Mouse (Mus musculus): ENCODE data around the gene Clcnka.

The Clcnka gene

DNA sequence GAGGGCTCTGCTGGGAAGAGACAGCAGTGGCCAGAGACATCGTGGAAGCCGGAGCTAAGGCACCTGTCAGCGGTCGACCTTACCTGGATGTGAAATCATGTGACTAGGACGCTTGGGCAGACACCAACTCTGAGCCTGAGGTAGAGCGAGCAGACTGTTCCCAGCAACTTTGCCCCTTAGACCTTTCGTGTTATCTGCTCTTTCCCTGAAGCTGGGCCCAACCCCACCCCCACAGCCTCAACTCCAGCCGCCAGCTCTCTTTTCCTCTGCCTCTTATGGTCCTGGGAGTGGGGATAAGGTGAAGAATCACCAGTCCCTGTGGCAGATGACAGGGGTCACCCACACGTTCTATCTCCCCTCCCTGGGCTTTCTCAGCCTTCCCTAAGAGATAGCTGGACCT is 22.4 kb upstream of the Clcnka start:
- no peak for DNase-seq

DNA sequence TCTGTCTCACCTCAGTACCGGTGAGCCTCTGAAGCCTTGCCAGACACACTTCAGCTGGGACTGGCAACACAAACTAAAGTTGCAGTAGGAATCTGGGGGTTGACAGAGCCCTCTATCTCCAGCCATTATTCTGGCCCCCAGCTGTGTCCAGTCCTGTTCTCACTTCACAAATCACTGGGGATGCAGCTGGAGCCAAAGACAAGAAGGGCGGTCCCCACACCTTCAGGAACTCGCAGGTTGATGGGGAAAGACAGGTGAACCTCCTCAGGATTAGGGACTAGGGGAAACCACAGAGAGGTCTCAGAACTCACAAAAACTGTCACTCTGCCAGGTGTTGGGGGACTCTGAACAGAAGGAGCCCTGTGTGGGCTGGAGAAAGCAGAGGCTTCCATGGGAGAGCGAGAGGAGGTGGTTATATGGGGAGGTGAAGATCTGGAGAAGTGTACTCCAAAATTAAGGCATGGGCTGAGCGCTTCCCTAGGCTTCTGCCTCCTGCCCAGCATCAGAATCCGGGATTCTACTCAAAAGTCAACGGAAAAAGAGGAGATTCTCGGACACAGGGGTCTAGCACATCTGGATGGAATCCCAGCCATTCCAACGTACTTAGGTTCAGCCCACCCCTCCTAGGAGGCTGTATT is 21.8 kb upstream of the Clcnka start, which contains the start of gene Hspb7:
Hspb7 (plus strand) TSS at position 588 of the 638 bp plus-strand sequence.
- DNase-seq: no peak

DNA sequence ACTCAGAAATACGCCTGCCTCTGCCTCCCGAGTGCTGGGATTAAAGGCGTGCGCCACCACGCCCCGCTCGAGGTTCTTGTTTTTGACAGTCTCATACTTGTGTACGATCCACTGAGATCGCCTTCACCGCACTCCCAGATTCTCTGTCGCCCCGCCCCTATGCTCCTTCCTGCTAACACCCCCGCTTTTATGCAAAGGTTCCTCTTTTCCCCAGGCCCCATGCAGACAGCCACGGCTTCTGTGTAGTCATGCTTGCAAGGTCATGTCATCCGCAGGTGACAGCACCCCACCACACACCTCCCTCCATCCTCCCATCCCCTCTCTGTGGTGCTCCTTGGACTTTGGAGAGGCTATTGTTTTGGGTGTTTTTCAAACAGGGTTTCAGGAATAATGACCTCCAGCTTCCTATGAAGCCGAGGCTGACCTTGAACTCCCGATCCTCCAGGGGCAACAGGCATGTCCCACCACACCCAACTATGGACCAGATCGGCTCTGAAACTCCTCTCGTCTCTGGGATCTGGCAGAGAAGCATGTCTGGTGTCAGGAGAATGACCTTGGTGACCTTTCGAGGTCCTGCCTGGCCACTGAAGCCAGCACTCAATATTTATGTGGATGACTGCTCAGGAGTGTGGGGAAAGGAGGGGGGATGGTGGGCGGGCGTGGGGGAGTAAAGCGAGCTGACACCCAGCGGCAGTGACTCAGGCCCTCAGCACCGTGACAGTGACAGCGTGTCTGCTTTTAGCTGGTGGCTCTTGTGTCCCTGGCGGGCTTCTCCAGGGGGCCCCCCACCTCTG is 21.1 kb upstream of the Clcnka start:
- DNase-seq: peak; percentile 61 to 73

DNA sequence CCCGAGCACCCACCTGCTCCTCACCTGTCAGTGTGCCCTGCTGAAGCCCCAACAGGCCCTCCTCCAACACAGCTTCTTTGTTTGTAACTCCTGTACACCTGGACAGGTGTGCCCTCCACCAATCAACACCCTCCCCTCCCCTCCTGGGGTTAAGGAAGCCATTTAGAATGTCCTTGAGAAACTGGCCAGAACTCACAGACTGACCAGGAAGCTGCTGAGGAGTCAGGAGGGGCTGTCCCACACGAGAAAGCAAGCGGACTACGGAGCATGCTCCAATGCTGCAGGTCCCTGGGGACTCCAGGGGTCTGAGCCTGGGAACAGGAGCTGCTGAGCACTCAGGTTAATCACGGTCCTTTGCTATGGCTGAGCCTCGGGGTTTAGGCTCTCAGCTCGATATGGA is 17.4 kb upstream of the Clcnka start, which contains the start of gene Clcnkb:
Clcnkb (minus strand) TSS at position 91 of the 400 bp plus-strand sequence.
- peak in 1 of 2 experiments; percentile 55 for DNase-seq

DNA sequence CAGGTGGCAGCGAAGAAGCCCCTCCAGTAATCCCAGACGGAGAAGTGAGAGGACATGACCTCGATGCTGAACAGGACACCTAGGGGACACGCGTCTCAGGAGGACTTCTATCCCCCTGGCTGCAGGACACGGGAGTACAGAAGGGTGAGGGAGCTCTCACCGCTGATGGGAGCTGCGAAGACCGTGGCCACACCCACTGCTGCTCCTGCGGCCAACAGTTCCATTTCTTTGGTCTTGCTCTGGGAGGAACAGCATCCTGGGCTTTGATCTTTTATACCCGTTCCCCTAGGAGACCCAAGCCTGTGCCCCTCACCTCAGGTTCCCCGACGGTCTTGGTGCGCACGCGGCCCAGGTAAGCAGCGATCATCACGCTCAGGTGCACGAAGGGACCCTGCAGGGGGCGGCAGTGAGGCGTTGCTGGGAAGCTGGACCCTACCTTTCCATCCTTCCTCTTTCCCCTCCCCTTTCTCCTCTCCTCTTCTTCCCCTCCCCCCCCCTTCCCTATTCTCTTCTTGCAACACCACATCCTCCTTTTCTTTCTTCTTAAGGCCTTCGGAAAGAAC is 13.0 kb upstream of the Clcnka start:
- DNase-seq: peak; percentile 49 to 60

DNA sequence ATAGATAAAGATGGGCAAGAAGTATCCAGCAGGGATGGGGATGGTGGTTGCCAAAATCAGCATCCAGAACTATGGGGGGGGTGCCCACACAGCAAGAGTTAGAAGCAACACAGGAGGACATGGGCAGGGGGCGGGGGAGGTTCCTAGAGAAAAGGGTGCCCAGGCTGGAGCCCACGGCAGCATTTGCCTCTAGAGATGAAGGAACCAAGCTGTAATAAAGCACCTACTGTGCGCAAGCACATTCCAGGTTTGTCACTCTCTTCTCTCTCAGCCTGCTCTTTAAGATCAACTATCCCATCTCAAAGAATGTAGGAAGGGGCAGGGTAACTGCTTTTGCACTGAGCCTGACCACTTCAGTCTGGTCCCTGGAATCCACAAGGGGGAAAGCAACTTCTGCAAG is 10.1 kb upstream of the Clcnka start:
- no peak for DNase-seq

DNA sequence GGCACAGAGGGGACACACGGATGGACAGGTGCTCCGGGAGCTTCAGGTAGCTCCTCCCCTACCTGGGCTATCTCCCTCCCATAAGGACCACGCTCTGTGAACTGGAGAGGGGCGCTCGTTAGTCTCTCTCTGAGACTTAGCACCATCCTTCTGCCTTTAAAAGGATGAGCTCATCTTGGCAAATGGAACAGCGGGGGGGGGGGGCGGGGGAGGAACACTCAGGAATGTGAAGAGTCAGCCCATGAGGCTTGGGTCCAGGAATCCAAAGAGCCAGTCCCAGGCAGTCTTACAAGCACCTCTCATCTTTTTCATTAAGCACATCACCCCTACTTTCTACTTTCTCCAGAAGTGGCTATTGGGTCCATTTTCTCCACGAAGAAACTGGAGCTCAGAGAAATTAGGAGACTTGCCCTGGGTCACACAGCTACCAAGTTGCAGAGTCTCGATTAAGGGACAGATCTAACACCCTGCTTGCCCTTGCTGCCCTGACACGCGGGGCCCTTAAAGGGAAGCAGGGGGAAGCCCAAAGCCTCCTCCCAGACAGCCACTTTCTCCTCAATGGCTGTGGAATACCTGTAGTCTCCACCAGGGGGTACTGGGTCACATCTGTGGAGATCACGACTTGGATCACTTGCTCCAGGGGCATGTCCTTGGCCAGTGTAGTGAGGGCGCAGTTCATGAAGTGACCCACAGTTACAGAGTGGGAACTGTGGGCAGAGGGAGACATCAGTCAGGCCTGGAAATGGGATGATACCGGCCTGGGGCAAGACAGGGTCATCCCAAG is 8.2 kb upstream of the Clcnka start:
- DNase-seq: peak; percentile 66 to 79

DNA sequence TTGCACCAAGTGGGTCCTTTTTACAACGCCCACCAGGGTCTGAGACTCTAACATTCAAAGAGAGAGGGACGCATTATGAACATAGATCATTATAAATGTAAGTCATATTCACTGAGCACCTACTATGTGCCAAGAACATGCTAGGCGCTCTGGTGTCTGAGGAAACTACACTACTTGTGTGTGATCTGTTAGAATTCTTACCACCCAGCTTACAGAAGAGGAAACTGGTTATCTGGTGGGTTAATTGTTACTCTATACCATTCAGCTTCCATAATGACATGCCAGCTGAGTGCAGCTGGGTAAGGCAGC is 6.7 kb upstream of the Clcnka start:
- DNase-seq: no peak

DNA sequence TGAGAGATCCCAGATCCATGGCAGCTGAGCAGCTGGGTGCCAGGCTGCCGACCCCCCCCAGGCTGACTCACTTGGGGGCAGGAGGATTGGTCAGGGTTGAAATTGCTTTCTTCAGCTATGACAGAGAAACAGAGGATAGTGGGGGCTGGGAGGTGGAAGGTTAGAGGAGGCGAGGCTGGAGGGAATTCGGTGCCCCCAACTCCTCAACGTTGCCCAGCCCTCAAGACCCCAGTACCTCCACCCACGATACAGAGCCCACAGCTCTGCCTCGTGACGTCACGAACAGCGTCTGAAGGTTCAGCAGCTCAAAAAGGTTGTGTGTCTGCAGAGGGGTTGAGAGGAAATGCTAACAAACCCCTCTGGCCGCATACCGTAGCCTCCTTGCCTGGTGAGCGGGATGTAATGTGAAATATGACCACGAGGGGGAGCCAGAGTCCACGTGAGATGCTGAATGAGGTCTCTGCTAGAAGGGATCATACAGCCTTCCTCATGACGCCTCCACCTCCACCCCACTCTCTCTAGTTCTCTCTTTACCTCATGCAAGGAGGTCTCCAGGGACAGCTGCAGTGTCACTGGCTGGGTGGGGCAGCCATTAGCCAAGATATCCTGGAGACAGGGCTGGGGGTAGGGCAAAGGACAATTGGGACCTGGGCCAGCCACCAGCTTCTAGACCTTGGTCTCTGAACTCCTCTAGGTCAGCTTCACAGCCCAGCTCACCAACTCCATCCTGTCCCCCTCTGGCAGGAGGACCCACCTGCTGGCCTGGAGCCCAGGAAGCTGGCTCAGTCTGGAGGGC is 6.2 kb upstream of the Clcnka start:
- DNase-seq: peak; percentile 93 to 94

DNA sequence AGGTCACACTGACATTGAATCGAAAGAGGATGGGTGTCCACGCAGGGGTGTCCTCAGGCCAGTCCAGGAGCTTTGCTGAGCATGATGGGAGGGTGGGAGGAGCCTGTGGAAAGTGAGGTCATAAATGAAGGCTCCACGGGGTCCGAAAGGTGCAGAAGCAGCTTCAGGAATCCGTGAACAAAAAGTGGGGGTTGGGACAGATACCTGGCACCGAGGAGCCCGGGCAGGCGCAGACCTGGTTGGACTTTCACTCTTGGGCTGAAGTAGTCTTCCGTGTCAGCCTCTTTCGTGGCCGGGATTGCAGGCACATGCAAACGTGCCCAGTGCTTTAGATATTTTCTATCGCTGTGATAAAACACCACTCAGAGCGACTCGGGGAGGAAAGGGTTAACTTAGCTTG is 1.6 kb upstream of the Clcnka start:
- no peak for DNase-seq

DNA sequence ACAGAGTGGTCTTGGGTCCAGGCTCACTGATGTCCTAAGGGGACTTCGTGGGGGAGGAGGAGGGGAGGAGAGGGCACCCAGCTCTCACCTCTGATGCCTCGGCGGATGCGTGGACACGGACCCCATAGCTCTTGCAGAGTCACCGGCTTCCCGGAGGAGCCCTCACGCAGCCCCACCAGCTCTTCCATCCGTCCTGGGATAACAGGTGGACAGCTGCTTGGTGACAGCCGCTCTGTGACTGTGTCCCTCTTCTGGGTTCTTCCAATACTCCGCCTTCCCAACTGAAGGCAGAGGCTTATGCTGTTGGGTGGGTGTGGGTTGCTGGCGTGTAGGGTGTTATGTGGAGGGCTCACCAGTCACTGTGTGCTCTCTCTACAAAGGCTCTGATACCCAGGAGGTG is 663 bp downstream of the Clcnka start:
- no peak for DNase-seq

DNA sequence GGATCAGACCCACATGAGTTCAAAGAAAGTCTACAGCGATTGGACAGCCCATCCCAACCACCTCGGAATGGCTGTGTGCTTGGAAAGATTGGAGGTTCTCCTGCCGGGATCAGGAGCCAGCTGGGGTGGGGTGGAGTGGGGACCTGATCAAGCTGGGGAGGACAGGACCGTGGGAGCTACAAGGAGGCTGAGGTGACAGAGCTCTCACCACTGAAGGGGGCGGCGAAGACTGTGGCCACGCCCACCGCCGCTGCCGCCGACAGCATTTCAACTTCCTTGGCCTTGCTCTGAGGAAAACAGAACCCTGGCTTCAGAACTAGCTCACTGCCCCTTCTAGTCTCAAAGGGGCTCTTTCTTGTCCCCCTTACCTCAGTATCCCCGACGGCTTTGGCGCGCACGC is 3.8 kb downstream of the Clcnka start:
- DNase-seq: peak; percentile 53 to 64

DNA sequence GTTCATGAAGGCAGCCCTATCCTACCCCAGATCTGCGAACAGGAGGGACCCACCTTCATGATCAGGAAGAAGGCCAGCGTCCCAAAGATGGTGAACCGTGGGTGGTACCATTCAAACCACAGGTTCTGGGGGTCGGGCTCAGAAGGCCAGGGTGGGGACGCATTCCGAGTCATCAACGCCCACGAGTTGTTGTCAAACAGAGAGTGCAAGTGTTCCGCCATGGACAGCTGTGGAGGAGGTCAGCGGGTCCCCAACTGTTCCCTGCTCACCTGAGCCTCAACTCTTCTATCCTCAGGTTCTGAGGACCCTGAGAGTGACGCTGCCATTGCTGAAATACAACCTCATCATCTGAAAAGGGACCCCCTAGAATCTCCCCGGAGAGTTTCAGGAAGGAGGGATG is 7.2 kb downstream of the Clcnka start:
- DNase-seq: no peak

DNA sequence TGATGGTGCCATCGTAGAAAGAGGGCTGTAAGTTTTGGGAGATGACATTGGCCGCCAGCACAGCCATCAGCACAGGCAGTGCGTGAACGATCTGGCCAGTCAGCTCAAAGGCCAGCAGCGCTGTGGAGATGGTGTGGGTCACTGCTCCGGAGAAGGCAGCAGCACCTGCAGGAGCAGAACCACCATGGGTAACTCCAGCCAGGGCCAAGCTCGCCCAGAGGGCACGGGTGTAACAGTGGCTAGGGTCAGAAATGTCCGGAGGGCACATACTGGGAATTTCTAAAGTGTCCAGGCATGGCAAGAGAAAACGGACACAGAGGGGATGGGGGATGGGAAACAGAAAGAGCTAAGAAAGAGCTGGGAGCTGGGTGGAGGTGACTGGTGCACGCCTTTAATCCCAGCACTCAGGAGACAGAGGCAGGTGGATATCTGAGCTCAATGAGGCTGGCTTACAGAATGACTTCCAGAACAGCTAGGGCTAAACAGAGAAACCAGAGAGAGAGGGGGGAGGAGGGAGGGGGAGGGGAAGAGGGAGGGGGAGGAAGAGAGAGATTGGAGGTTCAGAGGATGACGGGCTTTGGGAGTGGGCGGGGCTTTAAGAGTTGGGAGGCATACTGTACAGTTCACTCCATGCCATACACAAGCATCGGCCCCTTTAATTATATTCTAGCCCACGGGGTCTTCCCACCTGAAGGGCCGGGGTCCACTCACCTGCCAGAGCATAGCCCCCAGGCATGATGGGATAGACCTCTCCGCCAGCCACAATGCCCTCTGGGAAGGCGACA is 9.0 kb downstream of the Clcnka start:
- DNase-seq: no peak

DNA sequence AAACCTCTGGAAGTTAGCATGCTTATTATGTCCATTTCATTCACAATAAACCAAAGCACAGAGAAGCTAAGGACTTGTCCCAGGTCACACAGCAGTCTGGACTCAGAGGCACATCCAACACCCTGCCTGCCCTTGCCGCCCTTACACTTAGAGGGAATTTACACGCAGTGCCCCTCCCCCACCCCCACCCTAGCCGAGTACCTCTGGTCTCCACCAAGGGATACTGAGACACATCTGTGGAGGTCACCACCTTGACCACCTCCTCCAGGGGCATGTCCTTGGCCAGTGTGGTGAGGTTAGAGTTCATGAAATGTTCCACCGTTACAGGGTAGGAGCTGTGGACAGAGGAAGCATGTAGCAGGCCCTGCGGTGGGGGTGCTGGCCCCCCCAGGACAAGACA is 10.6 kb downstream of the Clcnka start:
- DNase-seq: no peak

DNA sequence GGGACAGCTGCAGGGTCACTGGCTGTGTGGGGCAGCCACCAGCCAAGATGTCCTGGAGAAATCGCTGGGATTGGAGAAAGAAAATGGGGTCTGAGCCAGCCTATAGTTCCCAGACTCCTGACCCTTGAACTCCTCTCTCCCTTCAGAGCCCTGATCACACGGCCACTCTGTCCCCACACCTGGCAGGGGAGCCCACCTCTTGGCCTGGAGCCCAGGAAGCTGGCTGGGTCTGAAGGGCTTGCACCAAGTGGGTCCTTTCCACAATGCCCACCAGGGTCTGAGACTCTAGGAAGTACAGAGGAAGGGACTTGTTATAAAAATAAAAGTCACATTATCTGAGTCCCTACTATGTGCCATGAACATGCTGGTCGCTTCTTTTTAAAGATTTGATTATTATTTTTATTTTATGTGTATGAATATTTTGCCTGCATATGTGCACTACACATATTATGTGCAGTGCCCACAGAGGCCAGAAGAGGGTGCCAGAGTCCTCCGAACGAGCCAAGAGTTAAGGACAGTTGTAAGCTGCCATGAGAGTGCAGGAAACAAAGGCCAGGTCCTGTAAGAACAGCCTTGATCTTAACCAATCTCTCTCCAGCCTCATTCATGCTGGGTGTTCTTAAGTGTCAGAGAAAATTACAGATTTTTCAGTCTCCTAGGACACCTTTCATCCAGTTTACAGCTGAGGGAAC is 11.3 kb downstream of the Clcnka start:
- peak; percentile 88 to 90 for DNase-seq

DNA sequence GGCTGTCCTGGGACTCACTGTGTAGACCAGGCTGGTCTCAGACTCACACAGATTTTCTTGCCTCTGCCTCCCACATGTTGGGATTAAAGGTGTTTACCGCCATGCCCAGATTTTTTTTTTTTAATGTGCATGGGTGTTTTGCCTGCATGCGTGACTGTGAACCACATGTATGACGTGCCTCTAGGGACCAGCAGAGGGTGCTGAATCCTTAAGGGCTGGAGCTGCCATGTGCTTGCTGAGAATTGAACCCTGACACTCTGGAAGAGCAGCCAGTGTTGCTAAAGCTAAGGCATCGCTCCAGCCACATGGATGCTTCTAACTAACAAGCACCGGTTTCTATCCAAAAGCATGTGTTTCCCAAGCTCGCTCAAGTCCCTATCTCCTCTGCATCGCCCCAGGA is 12.4 kb downstream of the Clcnka start:
- DNase-seq: no peak

DNA sequence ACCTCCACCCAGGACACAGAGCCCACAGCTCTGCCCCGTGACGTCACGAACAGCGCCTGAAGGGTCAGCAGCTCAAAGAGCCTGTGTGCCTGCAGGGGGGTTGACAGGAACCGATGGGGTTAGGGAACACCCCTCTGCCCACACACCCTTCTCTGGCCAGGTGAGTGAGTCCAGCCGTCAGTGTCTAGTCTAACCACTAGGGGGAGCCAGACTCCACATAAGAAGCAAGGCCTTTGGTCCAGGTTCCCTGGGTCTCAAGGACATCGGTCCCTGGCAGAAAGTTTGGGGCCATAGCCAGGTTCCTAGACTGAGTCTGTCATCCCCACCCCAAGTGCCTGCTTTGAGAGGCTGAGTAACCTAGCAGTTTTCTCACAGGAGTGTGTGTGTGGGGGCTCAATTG is 13.2 kb downstream of the Clcnka start:
- DNase-seq: peak; percentile 65 to 77

DNA sequence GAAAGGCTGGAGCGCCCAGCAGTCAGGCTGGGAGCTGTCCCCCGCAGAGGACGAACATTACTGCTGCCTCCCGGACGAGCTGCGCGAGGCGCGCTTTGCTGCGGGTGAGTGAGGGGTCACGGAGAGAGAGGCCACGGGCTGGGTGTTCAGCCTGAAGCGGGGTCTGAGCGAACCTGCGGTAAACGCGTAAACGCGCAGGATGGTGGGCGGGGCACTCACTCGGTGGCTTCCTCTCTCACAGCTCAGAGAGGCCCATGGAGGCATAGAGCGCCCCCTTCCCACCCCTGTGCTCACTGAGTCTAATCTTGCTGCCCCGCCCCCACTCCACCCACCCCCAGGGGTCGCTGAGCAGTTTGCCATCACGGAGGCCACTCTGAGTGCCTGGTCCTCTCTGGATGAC is 16.1 kb downstream of the Clcnka start:
- peak; percentile 56 to 71 for DNase-seq

DNA sequence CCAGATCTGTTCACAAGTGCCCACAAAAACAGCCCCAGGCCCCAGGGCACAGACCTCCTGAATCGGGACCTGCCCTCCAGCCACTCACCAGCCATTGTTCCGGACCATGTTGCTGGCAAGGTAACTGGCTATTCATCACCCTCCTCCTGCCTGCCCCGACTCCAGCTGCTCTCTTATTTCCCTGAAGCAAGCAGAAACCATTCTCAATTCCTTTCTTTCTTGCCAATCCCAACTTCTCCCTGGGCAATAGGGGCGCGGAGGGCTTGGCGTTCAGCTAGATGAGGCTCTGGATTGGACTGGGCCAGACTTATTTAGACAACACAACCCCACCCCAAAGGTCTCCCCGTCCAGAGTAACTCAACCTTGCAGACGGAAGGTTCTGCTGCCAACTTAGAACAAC is 18.9 kb downstream of the Clcnka start:
- no peak for DNase-seq

DNA sequence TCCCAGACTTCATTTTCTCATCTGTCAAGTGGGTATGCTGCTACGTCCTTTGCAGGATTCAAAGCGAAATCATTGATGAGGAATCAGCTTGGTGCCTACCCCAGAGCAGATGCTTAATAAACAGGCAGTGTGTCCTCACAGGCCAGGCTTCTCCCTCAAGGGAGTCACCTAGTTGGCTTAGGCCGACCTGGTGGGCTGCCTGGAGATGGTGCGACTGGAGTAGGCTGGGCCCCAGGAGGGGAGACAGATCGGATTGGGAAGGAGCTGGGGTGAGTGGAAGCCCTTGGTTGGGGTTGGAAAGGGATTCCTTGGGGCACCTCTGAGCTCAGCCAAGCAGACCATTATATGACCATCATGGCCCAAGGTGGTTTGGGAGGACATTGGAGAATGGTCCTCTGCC is 26.1 kb downstream of the Clcnka start:
- DNase-seq: no peak

Data from kidney, postnatal 4 days (tissue).